Mouse (Mus musculus) spleen, postnatal 36 days (tissue): ENCODE measurements around the gene Tmbim1.
"Not testable (repeated sequence)": the region's sequence is repeated elsewhere in the genome, so short reads cannot be mapped to it uniquely, and the experiment has no call there.

Experiments
- DNase-seq, 2 experiments: peaks; one replicate each; pipeline ENCODE4 v3.0.0; 2022; ENCODE audit warnings: low spot score in 2 of 2, mixed read lengths in 1 of 2

Gene Tmbim1

GRCm38 (mm10) chr1:74329899-74330431 is 24.5 kb upstream of the Tmbim1 start:
- no peak for DNase-seq

GRCm38 (mm10) chr1:74326916-74327315 is 21.5 kb upstream of the Tmbim1 start:
- DNase-seq: not testable (repeated sequence)

- DNase-seq: no peak
Observed at GRCm38 (mm10) chr1:74321396-74321795, 16.0 kb upstream of the Tmbim1 start.

- no peak for DNase-seq
Observed at GRCm38 (mm10) chr1:74318711-74319110, 13.3 kb upstream of the Tmbim1 start.

GRCm38 (mm10) chr1:74316114-74316827 is 10.8 kb upstream of the Tmbim1 start:
- no peak for DNase-seq

GRCm38 (mm10) chr1:74314796-74315195 is 9.4 kb upstream of the Tmbim1 start:
- no peak for DNase-seq

- DNase-seq: peak; percentile 65 to 72
Observed at GRCm38 (mm10) chr1:74313049-74313692, 7.7 kb upstream of the Tmbim1 start.

- no peak for DNase-seq
Observed at GRCm38 (mm10) chr1:74309767-74310166, 4.3 kb upstream of the Tmbim1 start.

- no peak for DNase-seq
Observed at GRCm38 (mm10) chr1:74308001-74308964, 2.9 kb upstream of the Tmbim1 start.

- no peak for DNase-seq
Observed at GRCm38 (mm10) chr1:74307146-74307545, 1.7 kb upstream of the Tmbim1 start.

GRCm38 (mm10) chr1:74304946-74305345 is 476 bp downstream of the Tmbim1 start:
- DNase-seq: no peak

GRCm38 (mm10) chr1:74304339-74304790 is 1.1 kb downstream of the Tmbim1 start:
- DNase-seq: no peak

GRCm38 (mm10) chr1:74303509-74304338 is 1.7 kb downstream of the Tmbim1 start:
- DNase-seq: peak; percentile 47 to 48

- DNase-seq: no peak
Observed at GRCm38 (mm10) chr1:74302835-74303234, 2.6 kb downstream of the Tmbim1 start.

GRCm38 (mm10) chr1:74302229-74302628 is 3.2 kb downstream of the Tmbim1 start:
- DNase-seq: no peak

GRCm38 (mm10) chr1:74300347-74301110 is 4.9 kb downstream of the Tmbim1 start:
- DNase-seq: no peak

- DNase-seq: no peak
Observed at GRCm38 (mm10) chr1:74298996-74299395, 6.4 kb downstream of the Tmbim1 start.

GRCm38 (mm10) chr1:74298157-74298750 is 7.2 kb downstream of the Tmbim1 start:
- no peak for DNase-seq

- no peak for DNase-seq
Observed at GRCm38 (mm10) chr1:74297269-74297668, 8.2 kb downstream of the Tmbim1 start.

- no peak for DNase-seq
Observed at GRCm38 (mm10) chr1:74296477-74296876, 8.9 kb downstream of the Tmbim1 start.
